ENCODE assay signal across 20 mouse cellular contexts in genomic region chr2:157799533-157799932, GRCm38 (mm10).
A peak's percentile ranks its signal among the peaks of the same experiment; 100 is the strongest.
DNase-seq lines count a peak whose midpoint lies in the region; ATAC-seq lines count a peak whose summit lies in the region.
"Had no signal": no experiment of that assay in that cellular context is flagged by ENCODE, and none has a peak within 500 bp of the region (broad histone marks: within the 10 kb centered on the region; RNA-seq: fewer than 3 reads in every experiment).

No protein-coding gene starts in this region.

- peaks cover 11% of the 10 kb centered on the region for H3K36me3 ChIP-seq in forebrain, embryonic 10.5 days (replicated peaks)
- no peaks in the 10 kb centered on the region for H3K36me3 ChIP-seq in forebrain, embryonic 15.5 days
- H3K36me3 ChIP-seq in hindbrain, embryonic 10.5 days = 0 out of 2 replicates have a peak, but pooled peaks cover 9% of the 10 kb centered on the region
- H3K36me3 ChIP-seq in hindbrain, embryonic 12.5 days = no peaks in the 10 kb centered on the region
- peaks cover 9% of the 10 kb centered on the region; the same call in 1 of the 2 replicates for H3K36me3 ChIP-seq in midbrain, embryonic 10.5 days
- 0 out of 2 replicates have a peak, but pooled peaks cover 4% of the 10 kb centered on the region for H3K36me3 ChIP-seq in midbrain, embryonic 13.5 days
- H3K36me3 ChIP-seq in embryonic facial prominence, embryonic 10.5 days (replicated peaks) = peaks cover 20% of the 10 kb centered on the region
- H3K36me3 ChIP-seq: embryonic facial prominence, embryonic 12.5 days had no signal

- peak overlapping the region; percentile 86; the same call in 1 of the 2 replicates for H3K27ac ChIP-seq in forebrain, embryonic 10.5 days
- no peak overlapping the region for H3K27ac ChIP-seq in forebrain, embryonic 15.5 days (replicated peaks)
- peak overlapping the region; percentile 56 for H3K27ac ChIP-seq in hindbrain, embryonic 10.5 days
- no peak overlapping the region for H3K27ac ChIP-seq in hindbrain, embryonic 12.5 days
- H3K27ac ChIP-seq in midbrain, embryonic 10.5 days (replicated peaks) = peak overlapping the region; percentile 49; the same call in 1 of the 2 replicates
- H3K27ac ChIP-seq in midbrain, embryonic 13.5 days = no peak overlapping the region
- H3K27ac ChIP-seq in embryonic facial prominence, embryonic 10.5 days (replicated peaks) = peak overlapping the region; percentile 45; the same call in 1 of the 2 replicates

- no peak overlapping the region for H3K9ac ChIP-seq in forebrain, embryonic 15.5 days (replicated peaks)
- no peak overlapping the region for H3K9ac ChIP-seq in hindbrain, embryonic 12.5 days
- H3K9ac ChIP-seq in midbrain, embryonic 13.5 days (replicated peaks) = no peak overlapping the region
- H3K9ac ChIP-seq: embryonic facial prominence, embryonic 12.5 days; forebrain, embryonic 13.5 days; heart, embryonic 12.5 days had no signal

- no peaks in the 10 kb centered on the region for H3K9me3 ChIP-seq in forebrain, embryonic 10.5 days
- H3K9me3 ChIP-seq in forebrain, embryonic 15.5 days = no peaks in the 10 kb centered on the region
- H3K9me3 ChIP-seq in hindbrain, embryonic 10.5 days = no peaks in the 10 kb centered on the region
- no peaks in the 10 kb centered on the region for H3K9me3 ChIP-seq in hindbrain, embryonic 12.5 days (replicated peaks)
- H3K9me3 ChIP-seq in midbrain, embryonic 10.5 days (replicated peaks) = no peaks in the 10 kb centered on the region
- no peaks in the 10 kb centered on the region for H3K9me3 ChIP-seq in midbrain, embryonic 13.5 days
- H3K9me3 ChIP-seq in embryonic facial prominence, embryonic 10.5 days = no peaks in the 10 kb centered on the region
- H3K9me3 ChIP-seq: embryonic facial prominence, embryonic 12.5 days; forebrain, embryonic 13.5 days; G1E; heart, embryonic 12.5 days had no signal

- no peak overlapping the region for H3K4me3 ChIP-seq in forebrain, embryonic 10.5 days
- H3K4me3 ChIP-seq in forebrain, embryonic 15.5 days = no peak overlapping the region
- no peak overlapping the region for H3K4me3 ChIP-seq in hindbrain, embryonic 10.5 days
- H3K4me3 ChIP-seq in hindbrain, embryonic 12.5 days = no peak overlapping the region
- no peak overlapping the region for H3K4me3 ChIP-seq in midbrain, embryonic 10.5 days
- H3K4me3 ChIP-seq in midbrain, embryonic 13.5 days (replicated peaks) = no peak overlapping the region
- H3K4me3 ChIP-seq in embryonic facial prominence, embryonic 10.5 days = no peak overlapping the region
- H3K4me3 ChIP-seq: embryonic facial prominence, embryonic 12.5 days; forebrain, embryonic 13.5 days; heart, embryonic 12.5 days had no signal

- H3K4me1 ChIP-seq in forebrain, embryonic 10.5 days = peaks cover 44% of the 10 kb centered on the region
- H3K4me1 ChIP-seq in forebrain, embryonic 15.5 days = peaks cover 35% of the 10 kb centered on the region
- H3K4me1 ChIP-seq in hindbrain, embryonic 10.5 days (replicated peaks) = peaks cover 40% of the 10 kb centered on the region
- H3K4me1 ChIP-seq in hindbrain, embryonic 12.5 days = peaks cover 33% of the 10 kb centered on the region
- peaks cover 39% of the 10 kb centered on the region for H3K4me1 ChIP-seq in midbrain, embryonic 10.5 days
- peaks cover 42% of the 10 kb centered on the region for H3K4me1 ChIP-seq in midbrain, embryonic 13.5 days (replicated peaks)
- peaks cover 28% of the 10 kb centered on the region for H3K4me1 ChIP-seq in embryonic facial prominence, embryonic 10.5 days

- no peak overlapping the region for H3K4me2 ChIP-seq in forebrain, embryonic 15.5 days (replicated peaks)
- no peak overlapping the region for H3K4me2 ChIP-seq in hindbrain, embryonic 12.5 days (replicated peaks)
- H3K4me2 ChIP-seq in midbrain, embryonic 13.5 days (replicated peaks) = no peak overlapping the region
- H3K4me2 ChIP-seq: embryonic facial prominence, embryonic 12.5 days; forebrain, embryonic 13.5 days; heart, embryonic 12.5 days had no signal

- DNase-seq in forebrain, embryonic 10.5 days (ENCODE audit: extremely low spot score, low spot score) = no peak
- DNase-seq in hindbrain, embryonic 10.5 days (ENCODE audit: low spot score) = no peak
- no peak for DNase-seq in midbrain, embryonic 10.5 days (ENCODE audit: low spot score)
- no peak for DNase-seq in embryonic facial prominence, embryonic 10.5 days (ENCODE audit: low spot score)
- DNase-seq in embryo, embryonic 9.5 days (ENCODE audit: extremely low spot score) = no peak
- DNase-seq: adrenal gland, adult 8-10 months; adrenal gland, postnatal 36 days; B cell, adult 2 months; cerebellum, adult 2 months; cerebellum, postnatal 10 days; gastrocnemius, postnatal 14 days had no signal

- H3K27me3 ChIP-seq in forebrain, embryonic 10.5 days (ENCODE audit: poor library complexity, severe bottlenecking) = 0 out of 2 replicates have a peak, but pooled peaks cover 10% of the 10 kb centered on the region
- H3K27me3 ChIP-seq in forebrain, embryonic 15.5 days = no peaks in the 10 kb centered on the region
- peaks cover 3% of the 10 kb centered on the region; the same call in 1 of the 2 replicates for H3K27me3 ChIP-seq in hindbrain, embryonic 10.5 days (ENCODE audit: insufficient read depth, poor library complexity, severe bottlenecking)
- peaks cover 34% of the 10 kb centered on the region for H3K27me3 ChIP-seq in hindbrain, embryonic 12.5 days
- peaks cover 7% of the 10 kb centered on the region; the same call in 1 of the 2 replicates for H3K27me3 ChIP-seq in midbrain, embryonic 10.5 days (ENCODE audit: low read depth, poor library complexity, severe bottlenecking)
- H3K27me3 ChIP-seq in midbrain, embryonic 13.5 days = peaks cover 13% of the 10 kb centered on the region
- 0 out of 2 replicates have a peak, but pooled peaks cover 3% of the 10 kb centered on the region for H3K27me3 ChIP-seq in embryonic facial prominence, embryonic 10.5 days (replicated peaks; ENCODE audit: low read depth, poor library complexity, severe bottlenecking)
- H3K27me3 ChIP-seq: embryonic facial prominence, embryonic 12.5 days; forebrain, embryonic 13.5 days; heart, embryonic 12.5 days had no signal

- 92% methylated on average over 9 of the region's 9 CpGs for WGBS in forebrain, embryonic 10.5 days
- WGBS in forebrain, embryonic 15.5 days = 93% methylated on average over 9 of the region's 9 CpGs
- 93% methylated on average over 9 of the region's 9 CpGs for WGBS in hindbrain, embryonic 10.5 days
- WGBS in hindbrain, embryonic 12.5 days = 94% methylated on average over 9 of the region's 9 CpGs
- WGBS in midbrain, embryonic 10.5 days = 94% methylated on average over 9 of the region's 9 CpGs
- WGBS in midbrain, embryonic 13.5 days = 90% methylated on average over 9 of the region's 9 CpGs
- WGBS in embryonic facial prominence, embryonic 10.5 days = 91% methylated on average over 9 of the region's 9 CpGs

- ATAC-seq in forebrain, embryonic 15.5 days (replicated peaks) = no peak
- no peak for ATAC-seq in hindbrain, embryonic 12.5 days (ENCODE audit: low FRiP score)
- ATAC-seq in midbrain, embryonic 13.5 days = no peak
- ATAC-seq: CD4-positive, CD25-positive, alpha-beta regulatory T cell, adult 4 months; forebrain, embryonic 13.5 days; hindbrain, embryonic 16.5 days had no signal

Comparison
In these comparisons a context has a peak if more than half of its experiments do, and no peak if none do; other contexts are left out.
1. H3K27ac ChIP-seq: peak in forebrain, embryonic 10.5 days (single experiment), hindbrain, embryonic 10.5 days (single experiment), midbrain, embryonic 10.5 days (single experiment) and embryonic facial prominence, embryonic 10.5 days (single experiment); none in forebrain, embryonic 15.5 days (single experiment), hindbrain, embryonic 12.5 days (single experiment) and midbrain, embryonic 13.5 days (single experiment).